Comparison of ENCODE assay signal across 17 mouse cellular contexts in genomic region chr8:4227919-4228318, GRCm38 (mm10). TPM values are rescaled to one million over a fixed set of nuclear protein-coding genes. Genes with fewer than 3 reads are reported as not detected.
"Had no signal": no experiment of that assay in that cellular context is flagged by ENCODE, and none has a peak within 500 bp of the region (broad histone marks: within the 10 kb centered on the region; RNA-seq: fewer than 3 reads in every experiment).

No protein-coding gene starts in this region.

- H3K4me3 ChIP-seq: neural tube, embryonic 13.5 days; neural tube, embryonic 15.5 days had no signal

- H3K9ac ChIP-seq: neural tube, embryonic 13.5 days; neural tube, embryonic 15.5 days; stomach, embryonic 15.5 days had no signal

- H3K4me2 ChIP-seq: neural tube, embryonic 13.5 days; neural tube, embryonic 15.5 days had no signal

- DNase-seq: retina, postnatal 1 day; right cerebral cortex, adult 18-20 months; right cerebral cortex, postnatal 14 days; right cerebral cortex, postnatal 25 days; right cerebral cortex, postnatal 4 days; spleen, adult 18-20 months; thymus, adult 18-20 months; thymus, adult 2 months; thymus, postnatal 14 days; thymus, postnatal 25 days; thymus, postnatal 36 days; thymus, postnatal 4 days had no signal

- H3K27ac ChIP-seq: neural tube, embryonic 13.5 days; neural tube, embryonic 15.5 days; stomach, embryonic 15.5 days; stomach, postnatal 0 days had no signal

- H3K27me3 ChIP-seq: stomach, embryonic 15.5 days had no signal

- H3K9me3 ChIP-seq: neural tube, embryonic 13.5 days; neural tube, embryonic 15.5 days; stomach, embryonic 15.5 days had no signal

- H3K36me3 ChIP-seq: neural tube, embryonic 13.5 days; neural tube, embryonic 15.5 days; stomach, embryonic 15.5 days had no signal

RNA-seq across cellular contexts. Expression of gene Lrrc8e, which starts 1.3 kb away (rescaled TPM):
- total RNA-seq: neutrophil, adult 5-6 weeks had no signal
- polyA plus RNA-seq: neural tube, embryonic 13.5 days; neural tube, embryonic 15.5 days had no signal

RNA-seq across cellular contexts. Expression of gene Prr36, which starts 10.7 kb away (rescaled TPM):
- total RNA-seq: neutrophil, adult 5-6 weeks had no signal
